Mouse (Mus musculus) kidney, embryonic 16.5 days (tissue): ENCODE measurements around the gene P3h1. TPM values are rescaled to one million over a fixed set of nuclear protein-coding genes. Genes with fewer than 3 reads are reported as not detected.
"Not testable (repeated sequence)": the region's sequence is repeated elsewhere in the genome, so short reads cannot be mapped to it uniquely, and the experiment has no call there.

Experiments used
- ATAC-seq: fragments of 200-750 bp; cut with Nextera tagmentation; 2 replicates; pipeline ENCODE4 v1.8.0; 2017; ENCODE audit warnings: moderate TSS enrichment; ENCODE audit not compliant: low FRiP score, low TSS enrichment
- H3K27ac ChIP-seq: fragments of 300-500 bp; sonication (generic); 2 replicates; pipeline ENCODE4 v1.5.1; 2014; ENCODE audit warnings: low read length
- H3K27me3 ChIP-seq: fragments of 300-500 bp; sonication (generic); 2 replicates; pipeline ENCODE4 v1.6.1; 2014; ENCODE audit warnings: low read length, control low read depth, mixed read lengths; ENCODE audit not compliant: insufficient read depth
- H3K36me3 ChIP-seq: fragments of 300-500 bp; sonication (generic); 2 replicates; pipeline ENCODE4 v1.6.1; 2014; ENCODE audit warnings: low read length, control low read depth, mixed read lengths; ENCODE audit not compliant: insufficient read depth
- H3K4me1 ChIP-seq: fragments of 300-500 bp; sonication (generic); 2 replicates; pipeline ENCODE4 v1.6.1; 2014; ENCODE audit warnings: low read length, control low read depth, mixed read lengths; ENCODE audit not compliant: insufficient read depth
- H3K4me2 ChIP-seq: fragments of 300-500 bp; sonication (generic); replicated peaks from 2 replicates; pipeline ENCODE4 v1.6.1; 2014; ENCODE audit warnings: low read depth, low read length
- H3K4me3 ChIP-seq: fragments of 300-500 bp; sonication (generic); 2 replicates; pipeline ENCODE4 v1.5.1; 2014; ENCODE audit warnings: mild to moderate bottlenecking, low read length
- H3K9ac ChIP-seq: fragments of 300-500 bp; sonication (generic); replicated peaks from 2 replicates; pipeline ENCODE4 v1.6.1; 2014; ENCODE audit warnings: low read length
- H3K9me3 ChIP-seq: fragments of 300-500 bp; sonication (generic); 2 replicates; pipeline ENCODE4 v1.6.1; 2016; ENCODE audit warnings: low read length, control low read depth
- WGBS: fragments of 180-500 bp; shearing (Covaris S2); extraction: QIAGEN DNeasy Blood & Tissue Kit; methylation state at CpG from one replicate; pipeline ENCODE4 v1.1.7; 2014; 5-methylcytosine and 5-hydroxymethylcytosine counted together
- polyA plus RNA-seq: library from polyadenylated mRNA; unstranded; fragments of >200 nt; fragmentation: Nextera tagmentation; extraction: Ambion mirVana; gene quantifications from 2 replicates; pipeline ENCODE4 v1.2.1, GENCODE M21; 2015

Gene P3h1
- polyA plus RNA-seq, 1 experiment from 2014 or later = 35.8 TPM

DNA sequence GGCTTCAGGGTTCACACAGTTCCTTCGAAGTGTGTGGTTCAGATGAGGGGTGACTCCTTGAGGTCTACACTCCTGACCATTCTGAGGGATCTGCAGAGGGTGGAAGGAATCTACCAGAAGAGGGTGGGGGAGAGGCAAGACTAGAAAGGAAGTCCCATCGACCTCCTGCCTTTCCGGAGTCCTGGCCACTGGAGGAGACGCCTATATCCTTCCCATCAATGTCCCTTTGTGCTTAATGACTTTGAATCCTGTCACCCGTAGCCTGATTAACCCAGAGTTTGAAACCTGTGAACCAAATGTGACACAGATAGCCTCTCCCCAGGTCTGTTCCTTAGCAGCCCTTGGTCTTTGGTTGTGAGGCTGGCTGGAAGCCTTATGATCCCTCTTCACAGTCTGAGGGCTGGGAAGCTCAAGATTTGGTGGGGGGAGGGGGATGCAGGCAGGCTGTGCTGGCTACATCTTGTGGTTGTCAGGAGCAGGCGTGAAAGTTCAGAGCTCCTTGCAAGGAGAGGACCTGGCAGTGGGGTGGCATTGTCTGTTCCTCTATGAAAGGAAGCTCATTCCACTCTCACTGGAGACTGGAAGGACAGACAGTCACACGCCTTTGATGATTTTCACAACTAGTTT lies 28.5 kb downstream of the P3h1 start:
- WGBS = 43% methylated on average over 7 of the region's 7 CpGs
- no peak for ATAC-seq
- no peak overlapping the region for H3K4me2 ChIP-seq

DNA sequence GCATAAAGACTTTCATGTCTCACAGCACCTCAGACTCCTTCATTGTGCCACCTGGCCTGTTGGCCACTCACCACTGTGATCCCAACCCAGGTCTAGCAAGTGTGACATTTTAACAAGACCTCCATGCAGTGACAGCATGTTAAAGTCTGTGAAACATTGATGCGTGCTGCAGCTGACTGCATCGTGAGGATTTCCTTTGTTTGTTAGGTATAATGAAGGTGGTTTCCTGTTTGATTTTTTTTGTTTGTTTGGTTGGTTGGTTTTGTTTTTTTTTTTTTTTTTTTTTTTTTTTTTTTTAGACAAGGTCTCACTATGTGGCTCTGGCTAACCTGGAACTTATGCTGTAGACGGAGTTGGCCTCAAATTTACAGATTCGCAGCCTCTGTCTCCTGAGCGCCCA lies 29.8 kb downstream of the P3h1 start:
- Histone ChIP-seq H3K27me3 (no peaks in the 10 kb centered on the region), H3K4me3 (no peak overlapping the region), H3K27ac (no peak overlapping the region), H3K4me1 (peaks cover 13% of the 10 kb centered on the region; the same call in 1 of the 2 replicates), H3K9me3 (no peaks in the 10 kb centered on the region), H3K36me3 (no peaks in the 10 kb centered on the region), H3K4me2 (no peak overlapping the region), H3K9ac (no peak overlapping the region)
- 83% methylated on average over 5 of the region's 5 CpGs for WGBS
- ATAC-seq = no peak

More for the DNA sequence above, 28.5 kb downstream of the P3h1 start:
- Histone ChIP-seq H3K4me1 (peaks cover 13% of the 10 kb centered on the region; the same call in 1 of the 2 replicates), H3K27me3 (no peaks in the 10 kb centered on the region), H3K36me3 (no peaks in the 10 kb centered on the region), H3K27ac (no peak overlapping the region), H3K9me3 (no peaks in the 10 kb centered on the region), H3K9ac (no peak overlapping the region), H3K4me3 (no peak overlapping the region)

DNA sequence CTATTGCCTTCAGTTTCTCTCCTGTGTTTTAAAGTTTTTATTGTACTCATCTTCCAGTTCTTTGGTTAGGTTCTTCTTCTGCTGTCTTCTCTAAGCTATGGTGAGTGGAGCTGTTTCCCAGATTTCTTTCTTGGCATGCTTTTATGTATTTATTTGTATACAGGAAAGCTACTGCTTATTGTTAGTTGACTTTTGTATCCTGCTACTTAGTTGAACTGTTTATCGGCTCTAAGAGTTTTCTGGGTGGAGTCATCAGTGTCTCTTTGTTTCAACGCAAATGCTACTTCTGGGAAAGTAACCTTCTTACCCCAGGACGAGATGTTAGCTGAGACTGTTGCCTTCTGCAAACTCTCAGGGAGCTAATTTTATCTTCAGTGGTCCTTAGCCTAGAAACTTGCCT lies 30.7 kb downstream of the P3h1 start:
- no peak overlapping the region for H3K4me3 ChIP-seq
- 72% methylated on average over 3 of the region's 3 CpGs for WGBS
- no peaks in the 10 kb centered on the region for H3K9me3 ChIP-seq
- peaks cover 13% of the 10 kb centered on the region; the same call in 1 of the 2 replicates for H3K4me1 ChIP-seq
- no peak overlapping the region for H3K9ac ChIP-seq
- no peaks in the 10 kb centered on the region for H3K27me3 ChIP-seq
- H3K27ac ChIP-seq = no peak overlapping the region
- ATAC-seq = no peak
- no peaks in the 10 kb centered on the region for H3K36me3 ChIP-seq
- H3K4me2 ChIP-seq = no peak overlapping the region

DNA sequence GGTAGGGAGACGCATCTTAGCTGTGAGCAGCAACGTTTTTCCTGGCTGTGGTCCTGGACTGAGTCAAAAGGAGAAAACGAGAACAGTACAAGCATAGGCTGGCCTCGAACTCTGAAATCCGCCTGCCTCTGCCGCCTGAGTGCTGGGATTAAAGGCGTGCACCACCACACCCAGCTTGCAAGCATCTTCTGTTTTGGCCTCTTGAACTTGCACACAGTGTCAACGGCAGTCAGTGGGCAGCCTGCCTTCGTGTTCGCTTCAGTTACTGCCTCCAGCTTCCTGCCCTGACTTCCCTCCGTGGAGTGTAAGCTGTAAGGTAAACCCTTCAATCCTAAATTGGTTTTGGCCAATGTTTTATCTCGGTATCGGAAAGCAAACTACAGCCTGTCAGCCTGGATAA lies 33.9 kb downstream of the P3h1 start:
- Histone ChIP-seq H3K36me3 (peaks cover 17% of the 10 kb centered on the region), H3K4me2 (no peak overlapping the region), H3K27ac (peak overlapping the region; percentile 39; the same call in 1 of the 2 replicates), H3K9me3 (no peaks in the 10 kb centered on the region), H3K4me3 (no peak overlapping the region), H3K9ac (no peak overlapping the region), H3K27me3 (no peaks in the 10 kb centered on the region), H3K4me1 (0 out of 2 replicates have a peak, but pooled peaks cover 3% of the 10 kb centered on the region)
- WGBS = 64% methylated on average over 13 of the region's 13 CpGs
- ATAC-seq = no peak

DNA sequence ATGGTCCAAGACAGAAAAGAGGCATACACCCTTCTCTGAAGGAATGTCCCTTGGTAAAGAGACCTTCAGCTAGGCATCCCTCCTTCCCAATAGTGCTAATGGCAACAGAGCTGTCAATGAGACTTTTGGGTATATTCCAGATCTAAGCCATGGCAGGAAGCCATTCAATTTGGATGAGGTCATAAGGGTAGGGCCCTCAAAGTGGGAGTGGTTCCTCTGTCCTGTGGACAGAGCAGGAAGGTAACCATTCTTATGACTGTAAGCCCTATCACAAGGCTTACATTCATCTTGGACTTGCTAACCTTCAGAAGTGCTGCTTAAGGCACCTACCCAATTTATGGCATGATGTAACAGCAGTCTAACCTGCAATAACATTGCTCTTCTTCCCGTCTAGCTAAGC lies 41.9 kb downstream of the P3h1 start:
- no peak for ATAC-seq
- Histone ChIP-seq H3K9ac (no peak overlapping the region), H3K4me1 (no peaks in the 10 kb centered on the region), H3K4me2 (no peak overlapping the region), H3K27ac (peak overlapping the region; percentile 58; the same call in 1 of the 2 replicates), H3K4me3 (no peak overlapping the region), H3K27me3 (no peaks in the 10 kb centered on the region), H3K36me3 (peaks cover 85% of the 10 kb centered on the region), H3K9me3 (no peaks in the 10 kb centered on the region)
- WGBS = 75% methylated on average over 1 of the region's 1 CpGs

DNA sequence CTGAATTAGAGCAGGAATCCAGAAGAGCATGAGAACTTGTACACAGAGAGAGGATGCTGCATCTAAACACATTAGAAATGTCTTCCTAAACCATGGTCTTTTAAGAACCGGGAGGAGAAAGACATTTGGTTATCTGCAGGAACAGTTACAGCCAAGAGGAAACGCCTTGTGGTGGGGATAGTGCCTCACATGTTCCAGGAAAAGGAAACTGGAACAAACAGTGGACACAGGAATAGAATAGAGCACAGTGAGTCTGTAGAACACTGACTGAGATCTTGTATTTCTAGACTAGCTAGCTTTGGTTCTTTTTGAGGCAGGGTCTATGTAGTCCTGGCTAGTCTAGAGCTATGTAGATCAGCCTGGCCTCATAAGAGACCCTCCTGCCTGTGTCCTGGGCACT lies 42.5 kb downstream of the P3h1 start:
- Histone ChIP-seq H3K27ac (peak overlapping the region; percentile 58; the same call in 1 of the 2 replicates), H3K9ac (no peak overlapping the region), H3K27me3 (no peaks in the 10 kb centered on the region), H3K4me3 (no peak overlapping the region), H3K36me3 (peaks cover 83% of the 10 kb centered on the region), H3K9me3 (no peaks in the 10 kb centered on the region), H3K4me1 (no peaks in the 10 kb centered on the region), H3K4me2 (no peak overlapping the region)
- 0 out of 2 replicates have a peak, but pooled peaks have one; percentile 19 for ATAC-seq
- 65% methylated on average over 2 of the region's 2 CpGs for WGBS

DNA sequence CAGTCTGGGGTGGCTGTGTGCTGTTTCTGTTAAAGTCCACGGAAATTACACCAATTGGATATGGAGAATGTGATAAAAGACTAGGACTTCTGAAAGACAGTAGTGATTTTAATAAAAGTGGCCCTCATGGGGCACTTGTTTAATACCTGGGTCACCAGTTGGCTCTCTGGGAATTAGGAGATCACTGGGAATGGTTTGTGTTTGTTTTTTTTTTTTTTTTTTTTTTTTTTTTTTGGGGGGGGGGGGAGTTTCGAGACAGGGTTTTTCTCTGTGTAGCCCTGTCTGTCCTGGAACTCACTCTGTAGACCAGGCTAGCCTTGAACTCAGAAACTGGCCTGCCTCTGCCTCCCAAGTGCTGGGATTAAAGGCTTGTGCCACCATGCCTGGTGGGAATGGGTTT lies 43.0 kb downstream of the P3h1 start:
- no peaks in the 10 kb centered on the region for H3K9me3 ChIP-seq
- H3K4me2 ChIP-seq = no peak overlapping the region
- H3K4me3 ChIP-seq = no peak overlapping the region
- H3K27me3 ChIP-seq = no peaks in the 10 kb centered on the region
- peak overlapping the region; percentile 58; the same call in 1 of the 2 replicates for H3K27ac ChIP-seq
- no peak for ATAC-seq
- no peak overlapping the region for H3K9ac ChIP-seq
- H3K4me1 ChIP-seq = no peaks in the 10 kb centered on the region
- WGBS = 55% methylated on average over 2 of the region's 2 CpGs
- peaks cover 81% of the 10 kb centered on the region for H3K36me3 ChIP-seq

DNA sequence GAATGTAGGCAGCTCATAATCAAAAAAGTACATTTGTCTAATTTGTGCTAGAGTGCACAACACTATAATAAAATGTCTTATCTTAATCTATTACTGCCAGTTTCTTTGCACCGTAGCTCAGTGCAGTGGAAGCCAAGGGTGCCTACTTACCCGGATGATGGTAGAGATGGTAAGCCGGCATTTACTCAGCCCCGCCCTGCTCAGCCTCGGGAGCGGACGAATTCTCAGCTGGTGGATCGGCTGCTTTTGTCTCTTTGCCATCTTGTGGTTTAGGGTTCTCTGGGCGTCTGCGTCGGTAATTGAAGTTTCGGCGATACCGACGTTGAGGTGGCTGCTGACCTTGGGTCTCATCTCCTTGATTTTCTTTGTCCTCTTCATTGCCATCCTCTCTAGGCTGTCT lies 46.1 kb downstream of the P3h1 start:
- peaks cover 83% of the 10 kb centered on the region for H3K36me3 ChIP-seq
- H3K27me3 ChIP-seq, H3K4me2 ChIP-seq, H3K4me1 ChIP-seq, H3K9ac ChIP-seq, ATAC-seq, H3K4me3 ChIP-seq, H3K9me3 ChIP-seq, H3K27ac ChIP-seq: not testable (repeated sequence)
- 89% methylated on average over 15 of the region's 15 CpGs for WGBS

DNA sequence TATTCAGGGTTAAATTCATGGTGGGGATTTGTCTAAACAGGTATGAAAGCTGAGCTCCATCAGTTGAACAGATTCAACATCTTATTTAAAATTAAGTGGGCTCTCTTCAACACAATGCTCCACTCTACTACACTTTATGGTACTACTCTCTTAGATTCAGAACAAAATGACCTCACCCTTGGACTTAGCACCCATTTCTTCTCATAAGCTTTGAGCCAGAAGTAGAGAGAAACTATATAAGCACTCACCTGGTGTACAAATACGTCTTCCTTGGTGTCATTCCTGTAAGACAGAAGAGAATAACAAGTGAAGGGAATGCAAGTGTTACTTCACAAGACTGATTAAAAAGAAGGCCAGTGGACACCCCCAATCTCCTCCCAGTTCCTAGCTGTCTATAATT lies 52.1 kb downstream of the P3h1 start:
- Histone ChIP-seq H3K4me2 (no peak overlapping the region), H3K27me3 (no peaks in the 10 kb centered on the region), H3K4me1 (peaks cover 24% of the 10 kb centered on the region), H3K4me3 (no peak overlapping the region), H3K27ac (no peak overlapping the region), H3K36me3 (peaks cover 47% of the 10 kb centered on the region), H3K9me3 (no peaks in the 10 kb centered on the region), H3K9ac (no peak overlapping the region)
- no peak for ATAC-seq
- 76% methylated on average over 1 of the region's 1 CpGs for WGBS

DNA sequence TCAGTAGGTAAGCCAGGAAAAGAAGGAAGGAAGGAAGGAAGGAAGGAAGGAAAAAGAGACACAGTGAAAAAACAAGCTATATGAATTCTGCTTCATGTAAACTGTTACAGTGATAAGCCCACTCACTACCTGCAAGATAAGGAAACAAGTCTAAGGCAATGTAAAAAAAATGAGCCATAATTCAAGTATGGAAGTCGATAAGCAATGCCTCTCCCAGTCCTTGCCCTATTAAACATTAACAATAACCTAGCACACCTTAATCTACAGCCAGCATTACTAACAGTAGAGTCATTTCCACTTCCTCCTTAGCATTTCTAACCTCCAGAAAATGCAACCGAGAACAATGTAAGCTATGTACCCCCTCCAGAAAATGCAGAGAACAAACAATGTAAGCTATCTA lies 52.6 kb downstream of the P3h1 start:
- Histone ChIP-seq H3K9me3 (no peaks in the 10 kb centered on the region), H3K4me2 (no peak overlapping the region), H3K27me3 (no peaks in the 10 kb centered on the region), H3K9ac (no peak overlapping the region), H3K4me3 (no peak overlapping the region), H3K4me1 (peaks cover 26% of the 10 kb centered on the region), H3K36me3 (peaks cover 44% of the 10 kb centered on the region), H3K27ac (peak overlapping the region; percentile 42; the same call in 1 of the 2 replicates)
- WGBS = 56% methylated on average over 2 of the region's 2 CpGs
- no peak for ATAC-seq
